Mouse (Mus musculus): Measurements from ENCODE around the gene Fads3. TPM values are rescaled to one million over a fixed set of nuclear protein-coding genes. Genes with fewer than 3 reads are reported as not detected.
A peak's percentile ranks its signal among the peaks of the same experiment; 100 is the strongest.

Fads3 gene
- polyA plus RNA-seq, 1 experiment from 2014 or later: 7.3 TPM

GRCm38 (mm10) chr19:10067701-10068100 is 26.3 kb downstream of the Fads3 start:
- no peak overlapping the region for H3K9ac ChIP-seq (ENCODE audit: low read depth, low read length)
- peaks cover 10% of the 10 kb centered on the region for H3K36me3 ChIP-seq (ENCODE audit: control insufficient read depth, insufficient read depth)
- ATAC-seq (ENCODE audit: low read depth): no peak
- H3K4me1 ChIP-seq (ENCODE audit: control insufficient read depth, low read depth, low read length): peaks cover 14% of the 10 kb centered on the region
- no peak overlapping the region for H3K27ac ChIP-seq (ENCODE audit: low read length)
- no peaks in the 10 kb centered on the region for H3K9me3 ChIP-seq (replicated peaks; ENCODE audit: control insufficient read depth, low read length)
- no peaks in the 10 kb centered on the region for H3K27me3 ChIP-seq (ENCODE audit: control insufficient read depth, insufficient read depth, low read depth, low read length)
- H3K4me3 ChIP-seq (ENCODE audit: low read depth, low read length): no peak overlapping the region
- H3K4me2 ChIP-seq (ENCODE audit: low read depth, low read length): no peak overlapping the region
- WGBS (ENCODE audit: insufficient replicate concordance): 81% methylated on average over 7 of the region's 7 CpGs

GRCm38 (mm10) chr19:10070186-10070980 is 29.0 kb downstream of the Fads3 start:
- Histone ChIP-seq H3K9me3 (replicated peaks; ENCODE audit: control insufficient read depth, low read length) (no peaks in the 10 kb centered on the region), H3K9ac (ENCODE audit: low read depth, low read length) (no peak overlapping the region), H3K27ac (ENCODE audit: low read length) (no peak overlapping the region), H3K36me3 (ENCODE audit: control insufficient read depth, insufficient read depth) (peaks cover 22% of the 10 kb centered on the region), H3K4me1 (ENCODE audit: control insufficient read depth, low read depth, low read length) (peaks cover 8% of the 10 kb centered on the region), H3K27me3 (ENCODE audit: control insufficient read depth, insufficient read depth, low read depth, low read length) (no peaks in the 10 kb centered on the region), H3K4me2 (ENCODE audit: low read depth, low read length) (no peak overlapping the region), H3K4me3 (ENCODE audit: low read depth, low read length) (no peak overlapping the region)
- 73% methylated on average over 8 of the region's 8 CpGs for WGBS (ENCODE audit: insufficient replicate concordance)
- ATAC-seq (ENCODE audit: low read depth): no peak

GRCm38 (mm10) chr19:10071166-10071565 is 29.8 kb downstream of the Fads3 start:
- Histone ChIP-seq H3K27me3 (ENCODE audit: control insufficient read depth, insufficient read depth, low read depth, low read length) (no peaks in the 10 kb centered on the region), H3K9me3 (replicated peaks; ENCODE audit: control insufficient read depth, low read length) (no peaks in the 10 kb centered on the region), H3K27ac (ENCODE audit: low read length) (no peak overlapping the region), H3K4me3 (ENCODE audit: low read depth, low read length) (no peak overlapping the region), H3K4me2 (ENCODE audit: low read depth, low read length) (no peak overlapping the region), H3K36me3 (ENCODE audit: control insufficient read depth, insufficient read depth) (peaks cover 30% of the 10 kb centered on the region), H3K4me1 (ENCODE audit: control insufficient read depth, low read depth, low read length) (peaks cover 2% of the 10 kb centered on the region), H3K9ac (ENCODE audit: low read depth, low read length) (no peak overlapping the region)
- WGBS (ENCODE audit: insufficient replicate concordance): 79% methylated on average over 5 of the region's 5 CpGs
- no peak for ATAC-seq (ENCODE audit: low read depth)

GRCm38 (mm10) chr19:10071892-10072291 is 30.5 kb downstream of the Fads3 start:
- 73% methylated on average over 4 of the region's 4 CpGs for WGBS (ENCODE audit: insufficient replicate concordance)
- no peaks in the 10 kb centered on the region for H3K9me3 ChIP-seq (replicated peaks; ENCODE audit: control insufficient read depth, low read length)
- no peaks in the 10 kb centered on the region for H3K27me3 ChIP-seq (ENCODE audit: control insufficient read depth, insufficient read depth, low read depth, low read length)
- no peak overlapping the region for H3K4me3 ChIP-seq (ENCODE audit: low read depth, low read length)
- H3K36me3 ChIP-seq (ENCODE audit: control insufficient read depth, insufficient read depth): peaks cover 36% of the 10 kb centered on the region
- ATAC-seq (ENCODE audit: low read depth): no peak
- H3K27ac ChIP-seq (ENCODE audit: low read length): no peak overlapping the region
- no peak overlapping the region for H3K9ac ChIP-seq (ENCODE audit: low read depth, low read length)
- H3K4me1 ChIP-seq (ENCODE audit: control insufficient read depth, low read depth, low read length): no peaks in the 10 kb centered on the region
- H3K4me2 ChIP-seq (ENCODE audit: low read depth, low read length): no peak overlapping the region

- Histone ChIP-seq H3K4me1 (ENCODE audit: control insufficient read depth, low read depth, low read length) (no peaks in the 10 kb centered on the region), H3K36me3 (ENCODE audit: control insufficient read depth, insufficient read depth) (peaks cover 40% of the 10 kb centered on the region), H3K27me3 (ENCODE audit: control insufficient read depth, insufficient read depth, low read depth, low read length) (no peaks in the 10 kb centered on the region), H3K27ac (ENCODE audit: low read length) (no peak overlapping the region), H3K9me3 (replicated peaks; ENCODE audit: control insufficient read depth, low read length) (no peaks in the 10 kb centered on the region), H3K4me2 (ENCODE audit: low read depth, low read length) (no peak overlapping the region), H3K9ac (ENCODE audit: low read depth, low read length) (no peak overlapping the region), H3K4me3 (ENCODE audit: low read depth, low read length) (no peak overlapping the region)
- no peak for ATAC-seq (ENCODE audit: low read depth)
- WGBS (ENCODE audit: insufficient replicate concordance): 76% methylated on average over 5 of the region's 5 CpGs
Measured at GRCm38 (mm10) chr19:10073145-10073544, 31.8 kb downstream of the Fads3 start.

- Histone ChIP-seq H3K4me3 (ENCODE audit: low read depth, low read length) (no peak overlapping the region), H3K36me3 (ENCODE audit: control insufficient read depth, insufficient read depth) (peaks cover 33% of the 10 kb centered on the region), H3K27ac (ENCODE audit: low read length) (no peak overlapping the region), H3K4me2 (ENCODE audit: low read depth, low read length) (no peak overlapping the region), H3K4me1 (ENCODE audit: control insufficient read depth, low read depth, low read length) (no peaks in the 10 kb centered on the region), H3K9me3 (replicated peaks; ENCODE audit: control insufficient read depth, low read length) (no peaks in the 10 kb centered on the region), H3K27me3 (ENCODE audit: control insufficient read depth, insufficient read depth, low read depth, low read length) (no peaks in the 10 kb centered on the region), H3K9ac (ENCODE audit: low read depth, low read length) (no peak overlapping the region)
- no peak for ATAC-seq (ENCODE audit: low read depth)
- 74% methylated on average over 6 of the region's 6 CpGs for WGBS (ENCODE audit: insufficient replicate concordance)
Measured at GRCm38 (mm10) chr19:10078392-10078791, 37.0 kb downstream of the Fads3 start.

- Histone ChIP-seq H3K4me2 (ENCODE audit: low read depth, low read length) (no peak overlapping the region), H3K9ac (ENCODE audit: low read depth, low read length) (no peak overlapping the region), H3K9me3 (replicated peaks; ENCODE audit: control insufficient read depth, low read length) (no peaks in the 10 kb centered on the region), H3K27ac (ENCODE audit: low read length) (no peak overlapping the region), H3K4me3 (ENCODE audit: low read depth, low read length) (no peak overlapping the region), H3K27me3 (ENCODE audit: control insufficient read depth, insufficient read depth, low read depth, low read length) (no peaks in the 10 kb centered on the region), H3K4me1 (ENCODE audit: control insufficient read depth, low read depth, low read length) (no peaks in the 10 kb centered on the region), H3K36me3 (ENCODE audit: control insufficient read depth, insufficient read depth) (peaks cover 22% of the 10 kb centered on the region)
- 80% methylated on average over 7 of the region's 7 CpGs for WGBS (ENCODE audit: insufficient replicate concordance)
- ATAC-seq (ENCODE audit: low read depth): no peak
Measured at GRCm38 (mm10) chr19:10080384-10080783, 39.0 kb downstream of the Fads3 start.

- Histone ChIP-seq H3K9me3 (replicated peaks; ENCODE audit: control insufficient read depth, low read length) (no peaks in the 10 kb centered on the region), H3K36me3 (ENCODE audit: control insufficient read depth, insufficient read depth) (peaks cover 8% of the 10 kb centered on the region), H3K27ac (ENCODE audit: low read length) (no peak overlapping the region), H3K4me1 (ENCODE audit: control insufficient read depth, low read depth, low read length) (no peaks in the 10 kb centered on the region), H3K4me2 (ENCODE audit: low read depth, low read length) (no peak overlapping the region), H3K27me3 (ENCODE audit: control insufficient read depth, insufficient read depth, low read depth, low read length) (no peaks in the 10 kb centered on the region), H3K4me3 (ENCODE audit: low read depth, low read length) (no peak overlapping the region), H3K9ac (ENCODE audit: low read depth, low read length) (no peak overlapping the region)
- ATAC-seq (ENCODE audit: low read depth): 0 out of 2 replicates have a peak, but pooled peaks have one; percentile 32
- 54% methylated on average over 3 of the region's 3 CpGs for WGBS (ENCODE audit: insufficient replicate concordance)
Measured at GRCm38 (mm10) chr19:10082105-10082504, 40.7 kb downstream of the Fads3 start.

GRCm38 (mm10) chr19:10085454-10085853 is 44.1 kb downstream of the Fads3 start:
- no peak overlapping the region for H3K4me2 ChIP-seq (ENCODE audit: low read depth, low read length)
- H3K27me3 ChIP-seq (ENCODE audit: control insufficient read depth, insufficient read depth, low read depth, low read length): no peaks in the 10 kb centered on the region
- WGBS (ENCODE audit: insufficient replicate concordance): 75% methylated on average over 9 of the region's 9 CpGs
- no peak overlapping the region for H3K27ac ChIP-seq (ENCODE audit: low read length)
- H3K4me3 ChIP-seq (ENCODE audit: low read depth, low read length): no peak overlapping the region
- no peaks in the 10 kb centered on the region for H3K9me3 ChIP-seq (replicated peaks; ENCODE audit: control insufficient read depth, low read length)
- no peak overlapping the region for H3K9ac ChIP-seq (ENCODE audit: low read depth, low read length)
- peaks cover 20% of the 10 kb centered on the region for H3K36me3 ChIP-seq (ENCODE audit: control insufficient read depth, insufficient read depth)
- H3K4me1 ChIP-seq (ENCODE audit: control insufficient read depth, low read depth, low read length): no peaks in the 10 kb centered on the region
- no peak for ATAC-seq (ENCODE audit: low read depth)

All from liver, embryonic 16.5 days (tissue).